Mouse (Mus musculus): ENCODE results near the gene Abhd14a.

The Abhd14a gene

DNA sequence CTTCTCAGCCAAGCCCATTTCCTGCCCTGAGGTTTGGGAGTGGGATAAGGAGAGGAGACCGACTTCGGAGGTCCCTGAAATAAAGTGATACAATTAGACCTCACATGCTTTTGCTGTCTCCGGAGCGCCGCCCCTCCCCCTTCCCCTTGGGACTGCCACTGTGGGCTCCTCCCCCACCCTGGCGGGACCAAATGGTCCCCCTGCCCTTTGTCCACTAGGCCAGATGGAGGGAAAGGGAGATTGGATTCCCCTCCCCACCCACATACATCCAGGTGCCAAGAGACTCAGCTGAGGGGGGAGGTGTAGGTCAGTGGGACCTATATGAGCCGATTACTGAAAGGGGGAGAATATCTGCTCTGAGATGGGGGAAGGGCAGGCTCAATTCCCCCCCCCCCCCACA is 5.3 kb upstream of the Abhd14a start:
- no peak for DNase-seq (ENCODE audit: low read depth, low spot score)

DNA sequence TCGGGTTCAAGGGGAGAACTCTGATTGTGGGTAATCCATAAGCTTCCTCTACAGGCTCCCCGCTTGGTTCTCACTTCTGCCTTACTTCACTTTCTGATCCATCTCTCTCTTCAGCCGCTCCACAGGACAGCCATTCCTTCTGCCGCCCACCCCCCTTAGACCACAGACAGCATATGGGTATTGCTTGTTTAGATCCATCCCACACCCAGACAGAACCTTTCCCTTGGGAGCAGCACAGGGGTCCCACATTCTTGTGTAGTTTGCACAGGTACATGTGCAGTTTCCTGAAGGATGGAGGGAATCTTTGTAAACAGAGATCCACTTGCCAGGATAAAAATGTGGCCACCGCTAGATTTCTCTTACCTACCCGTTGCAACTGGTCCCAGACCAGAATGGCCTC is 4.9 kb upstream of the Abhd14a start:
- no peak for DNase-seq (ENCODE audit: low read depth, low spot score)

DNA sequence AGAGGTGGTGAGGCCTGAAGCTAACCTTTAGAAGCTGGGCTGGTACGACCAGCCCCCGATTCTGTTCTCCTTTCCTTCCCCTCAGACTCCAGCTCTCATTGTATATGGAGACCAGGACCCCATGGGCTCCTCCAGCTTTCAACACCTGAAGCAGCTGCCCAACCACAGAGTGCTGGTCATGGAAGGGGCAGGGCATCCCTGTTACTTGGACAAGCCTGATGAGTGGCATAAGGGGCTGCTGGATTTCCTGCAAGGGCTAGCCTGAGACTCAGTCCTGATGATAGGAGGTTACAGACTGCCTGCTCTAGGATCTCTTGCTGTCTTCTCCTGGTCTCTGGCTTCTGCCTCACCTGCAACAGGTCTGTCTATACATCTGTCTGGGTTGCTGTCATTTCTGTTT is 4.4 kb upstream of the Abhd14a start:
- DNase-seq (ENCODE audit: low read depth, low spot score) = no peak

DNA sequence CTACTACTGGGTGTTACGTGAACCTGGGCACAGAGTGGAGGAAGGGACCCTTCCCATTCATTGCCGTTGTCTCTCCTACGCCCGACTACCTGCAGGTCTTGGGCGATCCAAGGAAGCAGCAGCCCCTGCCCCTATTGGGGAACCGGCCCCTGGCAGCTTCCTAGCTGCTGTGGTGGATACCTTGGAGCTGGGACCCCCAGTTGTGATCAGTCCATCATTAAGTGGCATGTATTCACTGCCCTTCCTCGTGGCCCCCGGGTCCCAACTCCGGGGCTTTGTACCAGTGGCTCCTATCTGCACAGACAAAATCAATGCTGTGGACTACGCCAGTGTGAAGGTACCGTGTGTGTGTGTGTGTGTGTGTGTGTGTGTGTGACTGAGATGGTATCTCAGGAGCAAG is 3.8 kb upstream of the Abhd14a start:
- DNase-seq (ENCODE audit: low read depth, low spot score) = no peak

DNA sequence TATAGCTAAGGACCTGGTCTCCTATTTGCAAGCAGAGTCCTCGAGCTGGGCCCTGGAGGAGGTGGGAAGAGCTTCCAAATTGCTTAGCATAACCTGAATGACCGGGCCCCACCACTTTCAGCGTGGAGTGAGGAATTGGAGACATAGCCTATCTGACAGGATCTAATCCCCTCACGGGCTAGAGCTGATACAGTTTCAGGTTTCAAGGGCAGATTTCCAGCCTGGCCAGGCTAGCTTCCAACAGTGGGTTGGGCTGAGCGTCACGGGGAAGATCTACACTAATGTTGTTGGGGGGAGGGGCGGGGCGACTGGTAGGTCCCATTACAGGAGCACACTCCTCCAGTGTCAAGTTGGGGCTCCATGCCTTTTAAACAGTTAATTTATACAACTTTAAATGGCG is 3.2 kb upstream of the Abhd14a start:
- DNase-seq (ENCODE audit: low read depth, low spot score) = no peak

DNA sequence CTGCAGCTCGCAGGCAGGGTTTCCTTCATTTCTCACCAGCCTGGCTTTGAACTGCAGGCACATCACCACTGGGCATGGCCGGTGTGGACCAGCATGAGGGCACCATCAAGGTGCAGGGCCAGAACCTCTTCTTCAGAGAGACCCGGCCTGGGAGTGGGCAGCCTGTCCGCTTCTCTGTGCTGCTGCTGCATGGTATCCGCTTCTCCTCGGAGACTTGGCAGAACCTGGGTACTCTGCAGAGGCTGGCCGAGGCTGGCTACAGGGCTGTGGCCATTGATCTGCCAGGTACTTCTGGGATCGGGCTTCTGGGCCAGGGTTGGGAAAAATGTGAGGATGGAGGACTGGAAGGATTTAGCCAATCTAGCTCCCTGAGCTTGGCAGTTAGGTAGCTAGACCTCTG is 2.5 kb upstream of the Abhd14a start:
- DNase-seq (ENCODE audit: low read depth, low spot score) = no peak

DNA sequence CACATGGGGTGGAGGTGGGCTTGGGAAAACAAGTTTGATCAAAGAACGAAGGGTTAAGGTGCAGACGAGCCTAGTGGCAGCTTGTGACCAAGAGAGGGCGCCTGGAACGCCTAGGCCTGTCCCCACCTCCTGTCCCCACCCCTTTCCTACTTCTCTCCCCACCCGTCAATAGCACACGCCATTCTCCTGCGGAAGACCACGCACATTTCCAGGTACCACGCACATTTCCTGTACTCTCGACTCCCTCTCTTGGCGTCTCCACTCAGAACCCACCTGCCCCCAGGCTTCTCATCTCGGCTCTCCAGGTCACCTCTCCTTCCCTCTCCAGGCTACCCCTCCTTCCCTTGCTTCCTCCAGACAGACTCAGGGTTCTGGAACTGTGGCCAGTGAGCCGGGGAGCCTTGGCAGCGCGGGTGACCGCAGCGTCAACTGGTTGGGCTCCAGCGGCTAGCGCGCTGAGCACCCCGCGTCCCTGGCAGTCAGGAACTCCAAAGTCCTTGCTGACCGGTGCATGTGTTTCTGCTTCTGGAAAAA is 1.1 kb upstream of the Abhd14a start:
- peak; percentile 76 for DNase-seq (ENCODE audit: low read depth, low spot score)

DNA sequence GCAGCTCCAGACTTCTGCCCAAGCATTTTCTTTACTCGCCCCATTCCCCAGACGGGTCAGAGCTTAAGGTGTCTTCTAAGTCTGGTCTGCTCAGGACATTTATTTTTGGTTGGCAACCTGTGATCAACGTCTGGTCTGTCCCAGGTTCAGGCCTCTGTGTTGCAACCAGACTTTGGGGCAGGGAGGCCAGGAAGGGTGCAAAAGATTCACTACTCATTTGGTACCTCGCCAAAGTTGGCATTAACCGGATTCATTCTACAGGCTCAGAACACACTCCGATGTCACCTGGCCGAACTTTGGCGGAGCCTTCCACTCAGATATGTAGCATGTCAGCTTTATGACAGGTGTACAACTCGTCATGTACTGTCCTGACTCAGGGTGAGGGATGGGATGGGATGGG is 473 bp upstream of the Abhd14a start:
- DNase-seq (ENCODE audit: low read depth, low spot score) = no peak

DNA sequence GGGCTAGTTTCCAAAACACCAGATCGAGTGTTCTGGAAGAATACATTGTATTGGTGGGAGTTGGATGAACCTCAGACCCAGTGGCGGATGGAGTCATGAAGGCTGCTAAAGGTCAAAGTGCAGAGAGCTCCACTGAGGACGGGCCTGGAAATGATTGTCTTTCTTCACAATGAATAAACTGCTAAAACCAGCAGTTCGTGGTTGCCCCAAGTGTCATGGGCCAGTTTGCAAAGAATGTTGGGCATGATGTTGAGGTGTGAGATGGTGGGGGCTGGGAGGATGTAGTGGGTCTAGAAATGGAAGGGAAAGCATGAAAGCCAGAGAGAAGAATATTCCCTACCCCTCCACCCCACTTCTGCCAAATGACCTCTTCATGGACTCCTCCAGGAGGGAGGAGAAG is 2.6 kb downstream of the Abhd14a start:
- no peak for DNase-seq (ENCODE audit: low read depth, low spot score)

DNA sequence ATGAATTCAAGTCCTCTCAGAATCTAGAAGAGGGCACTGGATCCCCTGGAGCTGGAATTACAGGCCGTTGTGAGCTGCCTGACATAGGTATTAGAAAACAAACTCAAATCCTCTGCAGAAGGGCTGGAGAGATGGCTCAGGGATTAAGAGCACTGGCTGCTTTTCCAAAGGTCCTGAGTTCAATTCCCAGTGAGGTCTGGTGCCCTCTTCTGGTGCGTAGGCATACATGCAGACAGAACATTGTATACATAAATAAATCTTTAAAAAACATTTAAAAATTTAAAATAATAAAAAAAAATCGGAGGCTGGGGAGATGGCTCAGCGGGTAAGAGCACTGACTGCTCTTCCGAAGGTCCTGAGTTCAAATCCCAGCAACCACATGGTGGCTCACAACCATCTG is 4.8 kb downstream of the Abhd14a start:
- DNase-seq (ENCODE audit: low read depth, low spot score) = no peak

DNA sequence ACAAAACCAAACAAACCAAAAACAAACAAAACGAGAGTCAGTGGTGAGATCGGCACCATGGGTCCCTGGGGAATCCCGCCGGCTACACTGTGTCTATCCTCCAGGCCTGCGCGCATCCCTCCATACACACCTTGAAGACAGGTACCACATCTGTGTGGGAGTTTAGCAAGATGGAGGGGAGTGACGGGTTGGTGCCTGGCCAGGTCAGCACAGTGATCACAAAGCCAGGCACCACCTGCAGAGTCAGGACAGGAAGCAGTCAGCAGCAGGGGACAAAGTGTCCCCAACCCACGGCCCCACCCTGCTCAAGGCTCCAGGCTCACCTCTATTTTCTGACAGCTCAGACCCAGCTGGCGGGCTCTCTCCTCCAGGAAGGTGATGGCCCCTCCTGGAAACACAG is 10.9 kb downstream of the Abhd14a start:
- no peak for DNase-seq (ENCODE audit: low read depth, low spot score)

DNA sequence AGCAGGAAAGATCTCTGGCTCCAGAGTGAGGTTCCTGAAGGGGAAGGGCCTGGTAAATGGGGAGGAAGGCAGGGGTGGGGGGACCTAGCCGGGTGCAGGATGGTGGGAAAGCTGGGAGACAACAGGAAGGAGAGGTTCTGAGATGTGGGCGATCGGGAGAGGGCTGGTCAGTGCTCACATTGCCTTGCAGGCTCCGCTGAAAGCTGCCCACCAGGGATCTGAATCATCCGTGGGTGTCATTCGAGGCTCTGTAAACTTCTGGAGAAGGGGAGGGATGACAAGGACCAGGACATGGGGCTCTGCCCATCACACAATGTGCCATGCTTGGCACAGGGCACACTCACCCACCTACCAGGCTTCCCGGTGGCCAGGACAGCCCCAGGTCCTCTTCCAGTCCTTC is 14.1 kb downstream of the Abhd14a start:
- DNase-seq (ENCODE audit: low read depth, low spot score) = no peak

DNA sequence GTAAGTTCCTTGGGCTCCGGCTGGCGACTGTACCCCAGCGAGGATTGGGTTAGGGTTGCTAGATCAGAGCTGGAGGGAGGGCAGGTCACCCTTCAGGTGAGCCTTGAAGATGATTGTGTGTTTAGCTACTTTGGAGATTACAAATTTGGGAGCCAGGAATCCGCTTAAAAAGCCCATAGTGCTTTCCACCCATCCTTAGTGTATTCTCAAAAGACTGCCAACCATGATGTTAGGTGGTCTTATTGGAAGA is 17.5 kb downstream of the Abhd14a start:
- no peak for DNase-seq (ENCODE audit: low read depth, low spot score)

DNA sequence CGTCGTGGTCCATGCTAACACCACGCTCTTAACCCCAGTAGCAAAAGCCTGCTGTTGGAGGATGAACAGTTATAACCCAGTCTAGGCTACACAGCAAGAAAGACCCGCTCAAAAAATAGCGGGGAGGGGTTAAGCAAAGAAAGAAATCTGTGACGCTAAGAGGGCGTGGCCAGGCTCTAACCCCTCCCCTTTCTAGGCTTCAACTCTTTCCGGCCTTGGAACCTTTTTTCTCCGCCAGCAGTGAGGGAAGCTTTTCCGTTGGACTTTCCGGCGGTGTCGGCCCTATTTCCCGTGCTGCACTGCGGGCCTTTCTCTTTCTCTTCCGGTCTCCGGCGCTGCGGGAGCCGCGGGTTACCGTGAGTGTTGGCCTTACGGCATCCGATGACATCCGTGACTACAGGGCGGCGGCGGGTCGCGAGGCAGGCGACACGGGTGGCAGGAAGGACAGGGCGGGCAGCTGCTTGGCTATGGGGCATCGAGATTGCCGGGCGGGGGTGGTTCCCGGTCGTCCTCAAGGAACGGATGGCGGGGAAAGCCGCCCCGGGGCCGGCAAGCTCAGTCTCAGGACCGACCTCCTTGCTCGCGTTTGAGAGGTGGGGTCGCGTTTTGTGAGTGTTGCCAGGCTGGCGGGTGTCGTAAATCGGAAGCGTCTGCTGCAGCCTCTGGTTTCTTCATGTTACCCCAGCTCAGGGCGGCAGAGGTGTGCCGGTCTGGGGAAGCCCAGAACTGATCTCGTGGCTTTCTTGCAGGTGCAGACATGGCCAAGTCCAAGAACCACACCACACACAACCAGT is 18.1 kb downstream of the Abhd14a start, which contains the start of gene Rpl29:
Rpl29 (plus strand) TSS at position 234 of the 794 bp plus-strand sequence.
- peak; percentile 96 for DNase-seq (ENCODE audit: low read depth, low spot score)

DNA sequence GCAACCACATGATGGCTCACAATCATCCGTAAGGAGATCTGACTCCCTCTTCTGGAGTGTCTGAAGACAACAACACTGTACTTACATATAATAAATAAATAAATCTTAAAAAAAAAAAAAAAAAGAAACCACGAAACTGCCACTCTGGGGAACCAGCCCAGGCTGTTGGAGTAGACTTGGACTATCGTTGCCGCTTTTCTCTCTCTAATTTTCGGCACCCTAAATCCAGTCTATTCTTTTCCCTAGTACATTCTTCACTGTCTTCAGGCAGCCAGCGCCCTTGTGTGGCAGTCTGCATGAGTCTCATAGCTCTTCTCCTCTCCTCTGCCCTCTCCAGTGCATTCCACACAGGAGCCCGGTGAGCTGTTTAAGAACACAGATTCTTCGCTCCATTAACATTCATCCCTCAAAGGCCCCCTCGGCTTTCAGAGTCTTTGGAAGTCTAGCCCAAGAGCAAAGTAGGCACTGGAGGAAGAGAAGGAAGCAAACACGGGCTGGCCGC is 18.7 kb downstream of the Abhd14a start:
- DNase-seq (ENCODE audit: low read depth, low spot score) = no peak

DNA sequence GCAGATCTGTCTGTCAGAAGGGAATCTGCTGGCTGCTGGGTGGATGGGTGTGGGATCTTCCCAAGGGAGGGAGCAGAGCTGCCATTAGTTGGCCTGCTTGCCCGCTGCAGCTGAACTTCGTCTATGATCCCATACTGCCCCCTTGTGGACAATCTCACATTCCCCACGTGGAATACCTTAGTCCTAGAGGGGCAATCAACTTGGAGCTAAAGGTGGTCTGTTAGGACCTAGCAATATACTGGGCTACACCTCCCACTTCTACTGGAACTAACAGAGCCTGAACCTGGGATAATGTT is 25.7 kb downstream of the Abhd14a start:
- DNase-seq (ENCODE audit: low read depth, low spot score) = peak; percentile 78

DNA sequence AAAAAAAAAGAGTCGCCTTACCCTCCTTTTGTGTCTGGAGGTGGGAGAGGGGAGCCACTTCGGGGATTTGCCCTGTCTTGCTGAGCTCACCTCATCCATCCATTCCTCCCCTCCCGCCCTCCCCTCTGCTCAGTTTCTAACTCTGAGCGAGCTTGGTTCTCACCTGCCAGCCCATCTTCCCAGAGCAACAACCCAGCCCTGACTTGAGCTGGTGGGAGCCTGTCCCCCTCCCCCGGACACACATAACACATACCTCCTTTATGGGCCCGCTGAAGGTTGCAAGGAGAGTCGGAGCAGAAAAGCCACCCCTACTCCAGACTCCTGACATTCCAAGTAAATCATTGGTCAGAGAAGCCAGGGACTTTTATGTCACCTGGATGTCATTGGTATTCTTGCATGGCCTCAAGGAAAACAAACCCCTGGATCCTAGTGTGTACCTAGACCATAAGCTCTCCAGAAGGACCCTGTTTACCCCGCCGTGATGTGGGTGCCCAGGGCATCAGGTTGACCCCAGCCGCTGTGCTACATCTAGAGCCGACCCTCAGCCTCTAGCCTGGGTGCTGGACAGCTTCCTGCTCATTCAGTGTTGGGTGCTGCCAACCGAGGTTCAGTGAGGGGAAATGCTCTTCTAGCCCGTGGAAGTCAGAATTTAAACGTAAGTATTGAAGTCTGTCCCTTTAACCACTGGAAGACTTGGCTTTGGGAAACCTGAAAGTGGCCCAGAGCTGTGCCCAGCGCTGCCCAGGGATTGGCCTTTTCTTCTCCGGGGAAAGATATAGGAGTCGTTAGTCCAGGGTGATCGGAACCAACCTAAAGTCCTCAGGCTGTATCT is 26.2 kb downstream of the Abhd14a start:
- DNase-seq (ENCODE audit: low read depth, low spot score) = no peak

DNA sequence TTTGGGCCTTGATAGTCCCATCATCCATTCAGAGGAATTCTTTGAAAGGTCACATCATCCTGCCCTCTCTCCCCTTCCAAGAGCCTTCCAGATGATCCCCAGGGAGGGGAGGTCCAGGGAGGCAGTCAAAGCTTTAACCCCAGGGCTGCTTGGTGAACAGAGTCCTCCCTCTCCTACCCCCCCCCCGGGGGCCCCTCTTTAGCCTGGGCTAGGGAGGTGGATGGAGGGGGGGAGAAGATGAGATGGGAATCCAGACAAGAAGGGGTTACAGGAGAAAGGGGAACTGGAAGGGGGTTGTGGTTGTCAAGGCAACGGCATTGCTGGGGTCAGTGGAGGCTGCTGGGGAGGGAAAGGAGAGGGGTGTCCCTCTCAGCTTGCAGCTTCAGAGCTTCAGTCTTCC is 26.9 kb downstream of the Abhd14a start:
- no peak for DNase-seq (ENCODE audit: low read depth, low spot score)

DNA sequence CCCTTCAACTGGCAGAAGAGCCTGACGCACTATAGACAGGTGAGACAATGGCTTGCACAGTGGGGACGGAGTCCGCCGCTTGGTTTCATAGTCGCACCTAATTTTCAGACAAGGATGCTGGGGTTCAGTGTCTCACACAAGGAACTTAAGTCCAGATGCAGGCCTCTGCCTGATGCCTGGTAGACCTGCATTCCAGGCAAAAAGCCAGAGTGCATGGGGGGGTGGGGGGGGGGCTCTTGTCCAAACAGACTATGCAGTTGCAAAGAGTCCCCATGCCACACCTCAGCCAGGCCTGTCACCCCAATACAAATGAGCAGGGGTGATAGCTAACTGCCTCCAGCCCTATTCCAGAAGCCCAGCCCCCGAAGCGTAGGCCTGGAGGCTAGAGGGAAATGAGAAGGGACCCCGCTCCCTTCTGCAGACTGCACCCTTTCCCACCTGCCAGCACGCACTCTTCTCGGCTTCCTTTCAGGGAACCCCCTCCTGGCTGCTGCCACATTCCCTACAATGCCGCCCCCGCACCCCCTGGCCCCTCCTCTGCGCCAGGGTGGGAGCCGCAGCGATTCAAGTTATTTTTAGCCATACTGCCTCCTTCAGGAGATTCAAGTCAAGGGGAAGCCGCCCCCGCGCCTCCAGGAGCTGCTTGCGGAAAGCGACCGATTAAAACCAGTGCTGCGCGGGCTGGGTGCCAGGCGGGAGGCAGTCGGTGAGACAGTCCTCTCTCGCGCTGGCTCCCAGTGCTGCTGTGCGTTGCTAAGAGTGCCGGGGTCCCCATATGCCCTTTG is 29.4 kb downstream of the Abhd14a start:
- peak; percentile 60 for DNase-seq (ENCODE audit: low read depth, low spot score)

DNA sequence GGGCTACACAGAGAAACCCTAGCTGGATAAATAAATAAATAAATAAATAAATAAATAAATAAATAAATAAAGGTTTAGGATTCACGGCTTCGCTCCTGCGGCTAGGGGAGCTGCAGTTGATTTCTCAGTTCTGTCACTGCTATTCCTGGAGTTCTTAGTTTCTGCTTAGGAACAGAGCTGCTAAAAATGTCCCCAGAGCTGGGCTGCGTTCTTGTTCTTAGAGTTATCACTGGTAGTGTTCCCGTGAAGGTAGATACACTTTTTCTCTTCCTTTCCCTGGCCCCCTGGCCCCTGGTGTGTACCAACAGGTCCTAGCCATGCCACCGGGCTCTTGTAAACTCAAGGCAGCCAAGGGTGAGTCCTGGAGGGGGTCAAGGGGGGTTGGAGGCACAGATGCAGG is 30.7 kb downstream of the Abhd14a start:
- no peak for DNase-seq (ENCODE audit: low read depth, low spot score)

DNA sequence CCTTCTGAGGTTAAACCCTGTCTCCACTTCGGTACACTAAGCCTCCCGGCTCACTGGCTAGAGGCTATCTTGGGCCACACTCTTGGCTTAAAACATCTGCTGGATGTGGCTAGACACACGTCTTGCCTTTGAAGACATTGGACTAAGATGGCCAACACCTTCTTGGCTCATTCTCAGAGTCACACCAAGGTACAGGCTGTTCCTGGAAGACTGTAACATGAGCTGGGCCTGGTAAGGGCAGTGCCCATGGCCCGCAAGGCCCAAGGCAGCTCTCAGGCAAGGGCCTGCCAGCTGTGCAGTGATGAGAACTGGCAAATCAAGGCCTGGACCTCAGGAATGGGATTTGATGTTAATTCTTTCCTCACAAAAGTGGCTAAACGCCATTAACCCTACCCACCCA is 33.9 kb downstream of the Abhd14a start:
- no peak for DNase-seq (ENCODE audit: low read depth, low spot score)

DNA sequence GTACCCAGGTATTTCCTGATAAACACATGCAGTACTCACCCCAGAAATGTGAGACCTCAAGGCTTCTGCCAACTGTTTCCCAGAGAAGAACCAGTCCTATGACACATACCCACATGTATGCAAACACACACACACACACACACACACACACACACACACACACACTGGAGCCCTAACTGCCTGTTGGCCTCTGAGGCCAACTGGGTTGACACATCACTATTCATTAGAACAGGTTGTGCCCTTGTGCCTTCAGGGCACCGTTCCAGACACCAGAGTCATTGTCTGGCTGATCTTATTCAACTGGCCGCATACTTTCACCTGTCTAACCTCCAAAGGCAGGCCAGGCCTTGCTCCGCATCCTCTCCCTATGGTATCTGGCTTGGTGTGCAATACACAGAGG is 35.3 kb downstream of the Abhd14a start:
- DNase-seq (ENCODE audit: low read depth, low spot score) = no peak
